Mouse (Mus musculus): Measurements from ENCODE around the gene Klrd1. TPM values are rescaled to one million over a fixed set of nuclear protein-coding genes. Genes with fewer than 3 reads are reported as not detected.
"Not testable (repeated sequence)": the region's sequence is repeated elsewhere in the genome, so short reads cannot be mapped to it uniquely, and the experiment has no call there.

Klrd1 gene
- total RNA-seq (2022): under 1 TPM in 3 of 4 experiments, not detected in 1; 0.46 to 0.68 (median 0.67) TPM

DNA sequence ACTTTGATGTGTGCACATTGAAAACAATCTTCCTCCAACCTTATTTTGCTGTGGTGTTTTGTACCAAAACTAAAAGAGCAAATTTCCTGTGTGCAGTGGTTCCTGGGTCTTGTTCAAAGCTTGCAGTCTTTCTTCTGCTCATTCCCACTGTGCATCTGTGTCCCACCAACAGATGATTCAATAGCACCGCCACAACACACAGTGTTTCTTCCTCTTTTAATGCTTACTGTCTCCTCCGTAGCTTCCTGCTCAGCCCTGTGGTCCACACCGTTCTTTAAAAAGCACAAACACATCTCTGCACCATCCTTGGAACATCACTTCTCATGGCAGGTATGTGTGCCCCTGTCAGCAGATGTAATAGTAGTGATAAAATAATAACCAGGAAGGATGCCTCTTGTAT, at the start of gene Klrd1:
Gene Klrd1 (plus strand): TSS at position 275 of the 400 bp plus-strand sequence.
- no peak for DNase-seq

DNA sequence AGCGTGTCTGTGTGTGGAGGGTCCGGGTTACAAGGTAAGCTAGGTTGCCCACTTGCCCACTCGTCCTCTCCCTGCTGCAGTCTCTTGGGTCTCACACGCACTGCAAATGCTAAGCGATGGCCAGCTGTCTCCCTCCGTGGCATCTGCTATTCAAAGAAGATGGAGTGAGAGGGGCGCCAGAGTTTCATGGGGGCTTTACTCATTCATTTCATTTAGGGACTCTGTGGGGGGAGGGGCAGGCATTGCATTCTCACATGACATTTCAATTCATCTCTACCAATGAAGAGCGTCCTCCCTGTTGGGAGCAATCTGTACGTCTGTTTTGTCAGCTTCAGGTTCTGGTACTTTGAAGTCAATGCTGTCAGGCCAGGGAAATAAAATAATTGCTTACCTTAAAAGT, 49.7 kb upstream of the Klrd1 start:
- no peak for DNase-seq

GRCm38 (mm10) chr6:129542540-129542939, 49.0 kb upstream of the Klrd1 start:
- DNase-seq: no peak

DNA sequence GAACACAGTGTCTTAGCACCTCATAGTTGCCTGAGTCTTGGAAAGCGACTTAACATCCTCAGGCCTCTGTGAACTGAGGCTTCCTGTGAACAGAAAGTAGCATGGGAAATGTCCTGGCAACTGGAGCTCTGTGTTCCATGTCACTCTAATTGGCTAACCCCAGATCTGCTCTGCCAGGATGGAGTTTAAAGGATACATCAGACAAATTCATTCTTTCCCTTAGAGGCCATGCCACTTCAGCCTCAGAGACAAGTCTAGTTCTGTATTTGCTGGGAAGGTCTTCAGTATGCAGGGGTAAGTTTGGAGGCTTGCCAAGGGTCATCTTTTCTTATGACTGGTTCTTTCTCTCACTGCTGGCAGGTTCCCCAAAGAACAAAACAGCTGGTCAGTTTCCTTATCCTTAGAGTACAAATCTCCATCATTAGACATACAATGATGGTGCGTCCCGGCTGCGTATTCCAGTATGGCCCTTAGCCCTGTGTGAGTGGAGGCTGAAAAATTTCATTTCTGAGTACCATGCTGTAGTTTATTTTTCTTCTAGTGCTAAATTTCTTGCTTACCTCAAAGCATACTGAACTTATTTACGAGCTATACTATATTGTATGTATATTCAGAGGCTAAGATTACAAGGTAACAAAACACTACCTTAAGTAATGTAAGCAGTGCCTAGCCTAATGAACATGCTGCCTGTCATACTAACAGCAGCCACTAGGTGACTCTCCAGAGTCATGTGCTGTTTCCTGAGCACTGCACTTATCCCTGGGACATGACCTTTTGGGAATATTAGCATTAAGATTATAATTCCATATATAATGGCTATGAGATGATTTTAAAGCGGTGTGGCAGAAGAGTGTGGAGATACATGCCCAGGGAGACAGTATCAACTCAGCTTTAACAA, 47.6 kb upstream of the Klrd1 start:
- DNase-seq: no peak

DNA sequence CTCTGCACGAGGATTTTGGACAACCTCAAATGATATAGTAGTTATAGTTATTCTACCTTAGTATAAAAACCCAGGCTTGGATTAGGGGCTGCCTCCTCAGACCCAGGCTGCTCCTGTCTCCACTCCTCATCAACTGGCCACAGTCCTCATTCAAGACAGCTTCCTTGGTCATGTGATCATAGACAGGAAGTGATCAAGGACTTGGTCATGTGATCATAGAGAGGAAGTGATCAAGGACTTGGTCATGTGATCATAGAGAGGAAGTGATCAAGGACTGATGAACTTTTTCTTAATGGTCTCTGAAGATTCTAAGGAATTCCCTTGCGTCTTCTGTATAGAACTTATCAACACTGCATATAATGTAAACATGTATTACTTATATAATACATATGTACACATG, 44.3 kb upstream of the Klrd1 start:
- DNase-seq: no peak

- no peak for DNase-seq
Measured at GRCm38 (mm10) chr6:129548009-129548408, 43.6 kb upstream of the Klrd1 start.

GRCm38 (mm10) chr6:129557298-129558023, 34.1 kb upstream of the Klrd1 start:
- DNase-seq: no peak

DNA sequence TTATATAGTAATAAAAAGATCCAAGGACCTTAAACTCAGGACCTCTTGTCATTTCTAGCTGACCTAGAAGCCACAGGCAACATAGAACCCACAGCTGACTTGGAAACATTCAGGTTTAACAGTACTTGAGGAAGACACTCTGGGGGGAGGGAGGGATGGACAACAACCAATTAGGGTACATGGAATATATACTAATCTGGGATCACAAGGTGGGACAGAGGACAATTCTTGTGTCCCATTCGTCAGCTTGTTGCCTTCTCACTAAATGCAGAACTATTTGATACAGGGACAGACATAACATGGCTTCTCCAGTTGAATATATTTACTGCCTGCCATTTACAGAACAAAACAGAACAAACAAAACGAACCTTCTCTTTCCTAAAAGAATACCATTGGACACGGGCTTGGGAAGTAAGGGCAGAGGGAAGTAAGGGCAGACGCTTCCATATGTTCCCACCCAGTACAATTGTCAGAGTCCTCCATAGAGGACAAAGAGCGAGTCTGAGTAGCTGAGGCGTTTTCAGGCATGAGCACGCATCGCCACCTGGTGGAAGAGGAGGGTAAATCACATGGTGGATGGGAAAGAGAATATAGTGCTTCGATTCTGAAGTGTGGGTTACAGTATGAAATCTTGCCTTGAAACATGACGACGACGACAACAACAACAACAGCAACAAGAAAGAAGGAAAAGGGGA, 32.5 kb upstream of the Klrd1 start:
- DNase-seq: no peak

DNA sequence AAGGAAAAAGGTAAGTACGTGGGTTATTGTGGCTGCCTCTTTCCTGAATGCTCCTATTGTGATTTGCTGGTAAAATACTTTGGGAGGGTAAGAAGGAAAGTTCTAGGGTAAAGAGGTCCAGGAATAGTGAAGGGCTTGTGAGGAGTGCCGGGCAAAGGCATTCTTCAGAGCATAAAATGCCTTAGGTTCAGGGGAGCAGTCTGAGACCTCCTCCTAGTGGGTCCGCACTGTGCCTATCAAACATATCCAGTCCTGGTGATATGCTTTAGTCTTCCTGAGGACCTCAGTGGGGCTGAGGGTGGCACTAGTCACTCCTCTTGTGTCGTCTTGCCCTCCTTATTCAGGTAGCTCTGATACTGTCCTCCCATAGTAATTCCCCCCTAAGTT, 31.9 kb upstream of the Klrd1 start:
- no peak for DNase-seq

DNA sequence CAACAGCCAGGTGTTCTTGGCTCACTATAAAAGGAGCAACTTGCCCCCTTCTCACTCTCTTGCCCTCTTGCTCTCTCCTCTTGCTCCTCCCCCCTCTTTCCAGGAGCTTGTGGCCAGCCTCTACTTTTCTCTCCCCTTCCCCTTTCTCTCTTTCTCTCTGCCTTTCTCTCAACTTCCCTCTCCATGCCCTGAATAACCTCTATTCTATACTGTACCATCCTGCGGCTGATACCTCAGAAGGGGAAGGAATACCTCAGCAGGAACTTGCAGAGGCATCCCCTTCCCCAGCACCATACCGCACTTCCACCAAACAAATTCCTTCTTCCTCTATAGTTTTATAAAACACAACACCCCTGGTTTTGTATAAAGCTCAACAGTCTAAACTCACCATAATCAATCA, 26.3 kb upstream of the Klrd1 start:
- DNase-seq: no peak

DNA sequence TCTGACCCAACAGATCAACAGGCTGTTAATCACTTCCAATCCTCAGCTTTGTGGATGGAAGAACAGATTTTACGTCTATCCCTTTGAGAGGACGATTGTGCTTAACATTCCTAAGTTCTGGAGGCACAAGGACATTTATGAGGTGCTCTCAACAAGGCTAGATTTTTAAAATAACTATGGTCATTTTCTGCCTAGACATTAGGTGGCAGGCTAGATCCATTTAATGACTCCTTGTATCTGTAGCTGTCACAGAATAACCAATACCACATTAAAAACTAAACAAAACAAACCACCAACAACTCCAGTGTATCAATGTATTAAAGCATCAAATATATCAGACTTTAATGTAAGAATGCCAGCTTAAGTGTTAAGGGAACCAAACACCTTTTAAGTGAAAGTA, 16.3 kb upstream of the Klrd1 start:
- no peak for DNase-seq

DNA sequence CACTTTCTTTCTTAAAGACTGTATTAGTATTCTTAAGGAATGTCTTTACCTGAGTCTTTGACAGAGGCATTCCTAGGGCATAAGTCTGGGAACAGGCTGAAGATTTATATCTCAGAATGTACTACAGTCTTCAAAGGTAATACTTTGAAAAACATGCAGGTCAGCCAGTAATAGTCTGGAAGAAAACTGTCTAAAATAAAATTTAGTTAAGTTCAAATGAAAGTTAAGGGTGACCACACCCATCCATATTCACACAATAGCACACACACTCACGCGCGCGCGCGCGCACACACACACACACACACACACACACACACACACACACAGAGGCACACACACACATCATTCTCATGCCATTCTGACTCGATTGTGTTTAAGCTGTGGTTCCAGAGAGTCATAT, 14.0 kb upstream of the Klrd1 start, which contains the start of gene Klre1:
Gene Klre1 (plus strand): TSS at position 301 of the 400 bp plus-strand sequence.
- no peak for DNase-seq

DNA sequence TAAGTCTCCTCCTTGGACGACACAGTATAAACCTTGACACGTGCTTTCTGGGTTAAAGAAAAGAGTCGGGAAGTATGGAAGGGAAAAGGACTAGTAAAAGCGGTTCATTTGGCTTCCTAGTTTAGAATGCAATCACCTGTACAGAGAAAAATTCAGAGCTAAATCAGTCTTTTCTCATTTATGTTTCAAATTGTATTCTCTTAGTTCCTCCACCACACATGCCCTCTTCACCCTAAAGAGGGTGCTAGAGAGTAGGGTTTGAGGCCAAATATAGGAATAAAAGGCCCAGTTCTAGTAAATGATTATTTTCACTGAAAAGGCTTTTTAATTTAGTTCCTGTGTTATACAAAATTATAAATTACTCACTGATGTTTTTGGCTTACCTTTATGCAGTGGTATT, 10.3 kb upstream of the Klrd1 start:
- DNase-seq: no peak

GRCm38 (mm10) chr6:129581896-129582295, 9.7 kb upstream of the Klrd1 start:
- DNase-seq: no peak

DNA sequence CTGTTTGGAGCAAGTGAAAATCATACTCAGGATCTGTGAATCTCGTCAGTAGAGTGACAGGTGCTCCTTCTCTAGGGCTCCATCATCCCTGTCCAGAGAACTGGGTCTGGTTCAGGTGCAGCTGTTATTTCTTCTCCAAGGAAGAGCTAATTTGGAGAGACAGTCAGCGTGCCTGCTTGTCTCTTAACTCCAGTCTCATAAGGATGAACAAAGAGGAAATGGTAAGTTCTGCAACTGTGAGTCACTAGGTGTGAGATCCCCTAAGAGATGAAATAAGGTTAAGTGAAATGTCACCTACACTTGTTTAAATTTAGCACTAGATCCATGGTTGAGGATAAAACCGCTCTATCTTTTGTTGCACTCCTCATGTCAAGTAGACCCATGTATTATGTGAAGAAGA, 8.6 kb upstream of the Klrd1 start:
- DNase-seq: no peak

- DNase-seq: no peak
Measured at GRCm38 (mm10) chr6:129608372-129608771, 16.8 kb downstream of the Klrd1 start.

DNA sequence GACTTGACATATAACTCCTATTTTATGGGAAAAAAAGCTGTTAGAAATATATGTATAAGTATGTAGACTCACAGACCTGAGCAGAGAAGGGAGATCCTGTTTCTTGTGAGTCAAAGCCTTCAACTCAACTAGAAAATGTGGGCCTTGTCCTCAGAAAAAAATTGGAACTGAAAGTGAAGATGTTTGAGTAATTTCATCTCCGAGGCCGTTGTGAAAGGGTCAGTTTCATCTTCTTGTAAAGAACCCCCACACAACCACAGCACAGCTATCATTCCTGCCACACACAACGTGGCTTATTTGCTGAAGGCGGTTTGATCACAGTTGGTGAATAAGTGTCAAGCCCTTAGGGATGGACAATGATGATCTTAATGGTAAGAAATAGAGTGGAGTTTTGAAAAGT, 32.2 kb downstream of the Klrd1 start, which contains the start of gene Klrk1:
Gene Klrk1 (minus strand): TSS at position 130 of the 400 bp plus-strand sequence.
- DNase-seq: no peak

GRCm38 (mm10) chr6:129631046-129631445, 39.5 kb downstream of the Klrd1 start:
- not testable (repeated sequence) for DNase-seq

DNA sequence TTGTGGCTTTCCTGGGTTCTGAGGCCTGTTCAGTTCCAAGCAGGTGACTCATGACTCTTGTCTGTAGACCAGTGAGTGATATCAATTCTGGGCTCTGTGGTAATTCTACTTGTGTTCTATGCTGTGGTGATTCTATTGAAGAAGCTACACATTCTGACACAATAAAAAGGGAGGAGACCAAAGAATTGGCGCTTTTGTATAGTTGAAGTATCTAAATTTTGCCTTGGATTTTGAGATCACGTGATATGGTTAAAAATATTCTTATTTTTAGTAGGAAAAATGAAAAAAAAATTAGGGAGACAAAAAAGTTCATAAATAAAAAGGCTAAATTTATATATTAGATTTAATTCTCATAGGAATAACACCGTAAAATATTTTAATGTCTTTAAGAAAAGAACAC, 51.7 kb downstream of the Klrd1 start, which contains the start of gene Klrc3:
Gene Klrc3 (minus strand): TSS at position 101 of the 400 bp plus-strand sequence.
- DNase-seq: not testable (repeated sequence)

GRCm38 (mm10) chr6:129644054-129644453, 52.5 kb downstream of the Klrd1 start:
- DNase-seq: not testable (repeated sequence)

Measured in adrenal gland, adult 8-10 months (tissue).